ENCODE assay signal across 19 mouse cellular contexts in the genomic region with DNA sequence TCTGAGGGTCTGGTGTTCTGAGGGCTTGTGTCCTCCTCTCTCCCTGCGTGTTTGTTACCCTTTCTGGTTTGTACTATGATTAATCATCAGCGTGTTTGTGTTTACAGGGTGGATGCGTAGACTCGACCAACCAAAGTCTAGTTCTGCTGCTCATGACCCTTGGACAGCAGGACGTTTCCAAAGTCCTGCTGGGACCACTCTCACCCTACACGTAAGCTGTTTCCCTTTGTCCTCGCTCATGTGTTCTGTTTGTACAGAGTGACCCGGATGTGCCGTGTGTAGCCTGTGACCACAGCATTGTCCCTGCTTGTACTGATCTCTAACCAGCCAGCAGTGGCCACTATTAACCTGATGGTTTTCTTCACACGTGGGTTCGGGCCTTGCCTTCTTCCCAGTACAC. TPM values are rescaled to one million over a fixed set of nuclear protein-coding genes. Genes with fewer than 3 reads are reported as not detected.
DNase-seq lines count a peak whose midpoint lies in the region; ATAC-seq and TF ChIP-seq lines count a peak whose summit lies in the region.
"Had no signal": no experiment of that assay in that cellular context is flagged by ENCODE, and none has a peak within 500 bp of the region (broad histone marks: within the 10 kb centered on the region; RNA-seq: fewer than 3 reads in every experiment).

No protein-coding gene starts in this region.

- no peak for TF ChIP-seq CTCF in kidney, adult 2 months (conservative IDR thresholded peaks at IDR 0.05; ENCODE audit: insufficient read depth, insufficient read length, low read depth, low read length)
- no peak for TF ChIP-seq CTCF in liver, adult 2 months (IDR thresholded peaks at IDR 0.05; ENCODE audit: low read depth, low read length)

- H3K27me3 ChIP-seq in kidney, adult 2 months (replicated peaks; ENCODE audit: control insufficient read depth, insufficient read depth, low read length): no peaks in the 10 kb centered on the region
- H3K27me3 ChIP-seq in kidney, embryonic 14.5 days (ENCODE audit: control insufficient read depth, insufficient read depth, low read length): no peaks in the 10 kb centered on the region
- H3K27me3 ChIP-seq in liver, adult 2 months (ENCODE audit: control insufficient read depth, insufficient read depth, low read length): no peaks in the 10 kb centered on the region
- H3K27me3 ChIP-seq in liver, embryonic 15.5 days: no peaks in the 10 kb centered on the region
- no peaks in the 10 kb centered on the region for H3K27me3 ChIP-seq in heart, embryonic 11.5 days (ENCODE audit: control insufficient read depth, insufficient read depth, low read length)
- H3K27me3 ChIP-seq: embryonic facial prominence, embryonic 12.5 days; forebrain, embryonic 12.5 days; heart, embryonic 13.5 days; hindbrain, embryonic 13.5 days had no signal

- peaks cover 15% of the 10 kb centered on the region; the same call in 1 of the 2 replicates for H3K79me2 ChIP-seq in liver, adult 2 months (ENCODE audit: control insufficient read depth, insufficient read depth, low read length)

- TF ChIP-seq POLR2A in kidney, adult 2 months (IDR thresholded peaks at IDR 0.05; ENCODE audit: low read depth, low read length): no peak
- no peak for TF ChIP-seq POLR2A in liver, adult 2 months (IDR thresholded peaks at IDR 0.05; ENCODE audit: extremely low read depth, insufficient read depth, low read length)

- H3K4me1 ChIP-seq in kidney, adult 2 months (ENCODE audit: control insufficient read depth, insufficient read depth, low read length): peaks cover 14% of the 10 kb centered on the region
- H3K4me1 ChIP-seq in kidney, embryonic 14.5 days (ENCODE audit: control insufficient read depth, insufficient read depth, low read length): no peaks in the 10 kb centered on the region
- H3K4me1 ChIP-seq in liver, adult 2 months (ENCODE audit: control insufficient read depth, insufficient read depth, low read length): peaks cover 30% of the 10 kb centered on the region
- H3K4me1 ChIP-seq in liver, embryonic 15.5 days (replicated peaks): peaks cover 48% of the 10 kb centered on the region
- H3K4me1 ChIP-seq in heart, embryonic 11.5 days (ENCODE audit: control insufficient read depth, insufficient read depth, low read length): no peaks in the 10 kb centered on the region; the same call in 1 of the 2 replicates
- H3K4me1 ChIP-seq: forebrain, embryonic 12.5 days; hindbrain, embryonic 13.5 days had no signal

- no peak overlapping the region for H3K9ac ChIP-seq in kidney, embryonic 14.5 days (ENCODE audit: low read depth, low read length)
- peak overlapping the region; percentile 61 for H3K9ac ChIP-seq in liver, adult 2 months (ENCODE audit: low read depth, low read length)
- H3K9ac ChIP-seq in liver, embryonic 15.5 days: no peak overlapping the region
- no peak overlapping the region for H3K9ac ChIP-seq in heart, embryonic 11.5 days (ENCODE audit: low read depth, low read length)
- H3K9ac ChIP-seq: embryonic facial prominence, embryonic 12.5 days; forebrain, embryonic 12.5 days; heart, embryonic 13.5 days; hindbrain, embryonic 13.5 days had no signal

- H3K4me3 ChIP-seq in kidney, adult 2 months (ENCODE audit: insufficient read depth, low read depth, low read length): no peak overlapping the region
- no peak overlapping the region for H3K4me3 ChIP-seq in kidney, embryonic 14.5 days (ENCODE audit: low read length)
- H3K4me3 ChIP-seq in liver, adult 2 months (ENCODE audit: insufficient read depth, low read depth, low read length): no peak overlapping the region
- no peak overlapping the region for H3K4me3 ChIP-seq in liver, embryonic 15.5 days (replicated peaks)
- H3K4me3 ChIP-seq in heart, embryonic 11.5 days (ENCODE audit: low read depth, low read length): no peak overlapping the region
- H3K4me3 ChIP-seq: embryonic facial prominence, embryonic 12.5 days; forebrain, embryonic 12.5 days; heart, embryonic 13.5 days; hindbrain, embryonic 13.5 days had no signal

- H3K4me2 ChIP-seq in kidney, embryonic 14.5 days (replicated peaks; ENCODE audit: low read depth, low read length): no peak overlapping the region
- H3K4me2 ChIP-seq in liver, embryonic 15.5 days: no peak overlapping the region
- no peak overlapping the region for H3K4me2 ChIP-seq in heart, embryonic 11.5 days
- H3K4me2 ChIP-seq: embryonic facial prominence, embryonic 12.5 days; forebrain, embryonic 12.5 days; heart, embryonic 13.5 days; hindbrain, embryonic 13.5 days had no signal

- peak; percentile 55 for DNase-seq in kidney, adult 2 months
- peak; percentile 95 for DNase-seq in liver, adult 2 months (ENCODE audit: extremely low read depth, low read depth, low spot score)
- no peak for DNase-seq in liver
- peak; percentile 82 for DNase-seq in yolk sac, embryonic 10.5 days (ENCODE audit: low spot score)
- no peak for DNase-seq in adrenal gland, adult 18-20 months (ENCODE audit: low spot score in 2 of 2)
- DNase-seq: adrenal gland, adult 8-10 months; adrenal gland, postnatal 36 days; cerebellum, adult 2 months; cerebellum, postnatal 14 days; gastrocnemius, postnatal 25 days had no signal

- no peak for ATAC-seq in kidney, embryonic 14.5 days (ENCODE audit: low FRiP score, low TSS enrichment)
- ATAC-seq in liver, embryonic 15.5 days (ENCODE audit: insufficient read depth): peak; percentile 65
- no peak for ATAC-seq in heart, embryonic 11.5 days (replicated peaks; ENCODE audit: insufficient number of reproducible peaks, low FRiP score, low TSS enrichment)
- ATAC-seq: forebrain, embryonic 16.5 days; hindbrain, postnatal 0 days had no signal

- no peaks in the 10 kb centered on the region for H3K36me3 ChIP-seq in kidney, adult 2 months (ENCODE audit: control insufficient read depth, insufficient read depth, low read length)
- H3K36me3 ChIP-seq in kidney, embryonic 14.5 days (ENCODE audit: control insufficient read depth, insufficient read depth, low read length): peaks cover 41% of the 10 kb centered on the region
- peaks cover 80% of the 10 kb centered on the region for H3K36me3 ChIP-seq in liver, adult 2 months (ENCODE audit: control insufficient read depth, insufficient read depth, low read length)
- H3K36me3 ChIP-seq in liver, embryonic 15.5 days (replicated peaks): peaks cover 83% of the 10 kb centered on the region
- peaks cover 6% of the 10 kb centered on the region; the same call in 1 of the 2 replicates for H3K36me3 ChIP-seq in heart, embryonic 11.5 days (ENCODE audit: control insufficient read depth, insufficient read depth, low read length)

- H3K9me3 ChIP-seq in kidney, embryonic 14.5 days (ENCODE audit: control insufficient read depth, low read length): no peaks in the 10 kb centered on the region
- no peaks in the 10 kb centered on the region for H3K9me3 ChIP-seq in liver, embryonic 15.5 days (replicated peaks)
- H3K9me3 ChIP-seq in heart, embryonic 11.5 days (replicated peaks; ENCODE audit: control insufficient read depth, low read length): no peaks in the 10 kb centered on the region
- H3K9me3 ChIP-seq: embryonic facial prominence, embryonic 12.5 days; forebrain, embryonic 12.5 days; heart, embryonic 13.5 days; hindbrain, embryonic 13.5 days had no signal

- 60% methylated on average over 11 of the region's 11 CpGs for WGBS in kidney, adult 2 months
- WGBS in kidney, embryonic 14.5 days: 92% methylated on average over 11 of the region's 11 CpGs
- WGBS in liver, adult 2 months: 24% methylated on average over 11 of the region's 11 CpGs
- 77% methylated on average over 11 of the region's 11 CpGs for WGBS in liver, embryonic 15.5 days (ENCODE audit: insufficient replicate concordance)
- 83% methylated on average over 11 of the region's 11 CpGs for WGBS in heart, embryonic 11.5 days (ENCODE audit: insufficient replicate concordance)

- H3K27ac ChIP-seq in kidney, adult 2 months (ENCODE audit: insufficient read depth, low read depth, low read length): peak overlapping the region; percentile 5; the same call in 1 of the 2 replicates
- no peak overlapping the region for H3K27ac ChIP-seq in kidney, embryonic 14.5 days (ENCODE audit: low read depth, low read length)
- H3K27ac ChIP-seq in liver, adult 2 months (replicated peaks; ENCODE audit: insufficient read depth, low read depth, low read length): peak overlapping the region; percentile 86
- peak overlapping the region; percentile 56 for H3K27ac ChIP-seq in liver, embryonic 15.5 days (replicated peaks)
- no peak overlapping the region for H3K27ac ChIP-seq in heart, embryonic 11.5 days (ENCODE audit: low read depth, low read length)
- H3K27ac ChIP-seq: embryonic facial prominence, embryonic 12.5 days; forebrain, embryonic 12.5 days; heart, embryonic 13.5 days; hindbrain, embryonic 13.5 days; hindbrain, postnatal 0 days had no signal

RNA-seq across cellular contexts. Expression of a gene that starts 33.1 kb away (rescaled TPM):
- polyA plus RNA-seq in kidney, adult 2 months (2012; rRNA removed): 16.9 and 17.6 TPM in 2 replicates
- 52.3 and 66.0 TPM in 2 replicates for polyA plus RNA-seq in kidney, embryonic 14.5 days (2014; fragmentation: Nextera tagmentation; extraction: Ambion mirVana)
- 117 and 132 TPM in 2 replicates for total RNA-seq in liver, adult 2 months (2014; rRNA removed)
- polyA plus RNA-seq in liver, adult 2 months (2012; rRNA removed): 75.7 and 87.8 TPM in 2 replicates
- 65.8 and 69.2 TPM in 2 replicates for polyA plus RNA-seq in liver, embryonic 15.5 days (2015; fragmentation: Nextera tagmentation; extraction: Ambion mirVana)
- 26.4 and 27.8 TPM in 2 replicates for polyA plus RNA-seq in heart, embryonic 11.5 days (2014; fragmentation: Nextera tagmentation; extraction: Ambion mirVana)
- total RNA-seq in adrenal gland, adult 18-20 months (2021): 10 to 100 TPM; 18.5 to 28.8 TPM

Comparison
In these comparisons a context has a peak if more than half of its experiments do, and no peak if none do; other contexts are left out.
1. DNase-seq: peak in kidney, adult 2 months (single experiment), liver, adult 2 months (single experiment) and yolk sac, embryonic 10.5 days (single experiment); none in liver (single experiment) and adrenal gland, adult 18-20 months (0 of 2).
2. H3K27ac ChIP-seq: peak in kidney, adult 2 months (single experiment), liver, adult 2 months (single experiment) and liver, embryonic 15.5 days (single experiment); none in kidney, embryonic 14.5 days (single experiment) and heart, embryonic 11.5 days (single experiment).